Mouse (Mus musculus): ENCODE results near the gene Paxbp1.

DNA sequence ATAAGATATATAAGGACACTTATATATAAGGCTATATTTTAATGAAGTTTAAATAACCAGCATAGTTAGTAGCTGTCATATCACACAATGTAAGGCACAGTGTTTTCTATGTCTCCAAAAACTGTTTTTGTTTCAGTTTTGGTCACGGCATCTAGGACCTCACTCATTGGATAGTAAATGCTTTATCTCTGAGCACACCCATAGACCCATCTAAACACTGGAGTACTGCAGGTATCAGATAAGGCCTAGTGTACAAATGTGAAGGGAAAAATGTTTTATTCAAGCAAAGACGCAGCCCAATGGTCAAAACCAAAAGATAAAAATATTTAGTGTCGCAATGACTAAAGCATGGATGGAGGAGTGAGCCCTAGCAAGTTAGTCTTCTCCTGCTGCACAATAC is 55.7 kb downstream of the Paxbp1 start:
- TF ChIP-seq POLR2A (IDR thresholded peaks at IDR 0.05; ENCODE audit: insufficient read length, low read depth): no peak
- TF ChIP-seq POLR2AphosphoS2 (IDR thresholded peaks at IDR 0.05; ENCODE audit: insufficient read length, low read depth): no peak
- TF ChIP-seq USF1 (IDR thresholded peaks at IDR 0.05; ENCODE audit: low read depth): no peak
- no peak for TF ChIP-seq E2F4 (IDR thresholded peaks at IDR 0.05; ENCODE audit: insufficient read depth)
